Mouse (Mus musculus): ENCODE results near the gene Bmp10. TPM values are rescaled to one million over a fixed set of nuclear protein-coding genes. Genes with fewer than 3 reads are reported as not detected.

Bmp10 gene
- polyA plus RNA-seq (2012; fragmentation: generic; extraction: Trizol): not detected
- long read RNA-seq, experiment 1: 0 reads
- long read RNA-seq, experiment 2: 0 reads

- Histone ChIP-seq H3K27me3 (ENCODE audit: control insufficient read depth, insufficient read depth, insufficient read length) (no peaks in the 10 kb centered on the region), H3K36me3 (ENCODE audit: control insufficient read depth, insufficient read depth) (no peaks in the 10 kb centered on the region), H3ac (ENCODE audit: control insufficient read depth, insufficient read length, low read depth) (no peak within 1 kb of the TSS), H3K79me3 (ENCODE audit: low read depth) (no peaks in the 10 kb centered on the region), H3K4me3 (ENCODE audit: insufficient read depth, poor library complexity, severe bottlenecking) (no peak within 1 kb of the TSS), H3K79me2 (ENCODE audit: control insufficient read depth, insufficient read depth) (no peaks in the 10 kb centered on the region)
- TF ChIP-seq MAX (IDR thresholded peaks at IDR 0.05) (no peak), MYOD1 (IDR thresholded peaks at IDR 0.05; ENCODE audit: control insufficient read depth, insufficient read length, low read depth) (no peak), MYOG (IDR thresholded peaks at IDR 0.05; ENCODE audit: control insufficient read depth, extremely low read depth, insufficient read length) (no peak), FOSL1 (IDR thresholded peaks at IDR 0.05; ENCODE audit: insufficient read depth, low read length, poor library complexity, severe bottlenecking) (no peak), CEBPB (IDR thresholded peaks at IDR 0.05; ENCODE audit: low read depth) (no peak), CTCF (IDR thresholded peaks at IDR 0.05; ENCODE audit: control insufficient read depth, insufficient read depth, insufficient read length) (no peak), USF1 (IDR thresholded peaks at IDR 0.05; ENCODE audit: low read depth) (no peak)
Observed at GRCm38 (mm10) chr6:87428487-87429044, at the start of gene Bmp10. Bmp10 (plus strand) TSS chr6:87428994.

GRCm38 (mm10) chr6:87383926-87384691 is 44.7 kb upstream of the Bmp10 start:
- Histone ChIP-seq H3K79me2 (ENCODE audit: control insufficient read depth, insufficient read depth) (no peaks in the 10 kb centered on the region), H3K79me3 (ENCODE audit: low read depth) (no peaks in the 10 kb centered on the region), H3K4me3 (ENCODE audit: insufficient read depth, poor library complexity, severe bottlenecking) (no peak overlapping the region), H3K36me3 (ENCODE audit: control insufficient read depth, insufficient read depth) (no peaks in the 10 kb centered on the region), H3K27me3 (ENCODE audit: control insufficient read depth, insufficient read depth, insufficient read length) (peaks cover 35% of the 10 kb centered on the region), H3ac (ENCODE audit: control insufficient read depth, insufficient read length, low read depth) (no peak overlapping the region)
- TF ChIP-seq MYOD1 (IDR thresholded peaks at IDR 0.05; ENCODE audit: control insufficient read depth, insufficient read length, low read depth): no peak
- TF ChIP-seq CEBPB (IDR thresholded peaks at IDR 0.05; ENCODE audit: low read depth): no peak
- no peak for TF ChIP-seq FOSL1 (IDR thresholded peaks at IDR 0.05; ENCODE audit: insufficient read depth, low read length, poor library complexity, severe bottlenecking)
- no peak for TF ChIP-seq MYOG (IDR thresholded peaks at IDR 0.05; ENCODE audit: control insufficient read depth, extremely low read depth, insufficient read length)
- TF ChIP-seq CTCF (IDR thresholded peaks at IDR 0.05; ENCODE audit: control insufficient read depth, insufficient read depth, insufficient read length): no peak
- TF ChIP-seq MAX (IDR thresholded peaks at IDR 0.05): no peak
- TF ChIP-seq USF1 (IDR thresholded peaks at IDR 0.05; ENCODE audit: low read depth): no peak

GRCm38 (mm10) chr6:87384761-87385160 is 44.0 kb upstream of the Bmp10 start:
- Histone ChIP-seq H3K36me3 (ENCODE audit: control insufficient read depth, insufficient read depth) (no peaks in the 10 kb centered on the region), H3K79me2 (ENCODE audit: control insufficient read depth, insufficient read depth) (no peaks in the 10 kb centered on the region), H3ac (ENCODE audit: control insufficient read depth, insufficient read length, low read depth) (no peak overlapping the region), H3K4me3 (ENCODE audit: insufficient read depth, poor library complexity, severe bottlenecking) (no peak overlapping the region), H3K27me3 (ENCODE audit: control insufficient read depth, insufficient read depth, insufficient read length) (peaks cover 31% of the 10 kb centered on the region), H3K79me3 (ENCODE audit: low read depth) (no peaks in the 10 kb centered on the region)
- TF ChIP-seq MYOD1 (IDR thresholded peaks at IDR 0.05; ENCODE audit: control insufficient read depth, insufficient read length, low read depth) (no peak), MAX (IDR thresholded peaks at IDR 0.05) (no peak), CEBPB (IDR thresholded peaks at IDR 0.05; ENCODE audit: low read depth) (no peak), USF1 (IDR thresholded peaks at IDR 0.05; ENCODE audit: low read depth) (no peak), MYOG (IDR thresholded peaks at IDR 0.05; ENCODE audit: control insufficient read depth, extremely low read depth, insufficient read length) (no peak), CTCF (IDR thresholded peaks at IDR 0.05; ENCODE audit: control insufficient read depth, insufficient read depth, insufficient read length) (no peak), FOSL1 (IDR thresholded peaks at IDR 0.05; ENCODE audit: insufficient read depth, low read length, poor library complexity, severe bottlenecking) (no peak)

DNA sequence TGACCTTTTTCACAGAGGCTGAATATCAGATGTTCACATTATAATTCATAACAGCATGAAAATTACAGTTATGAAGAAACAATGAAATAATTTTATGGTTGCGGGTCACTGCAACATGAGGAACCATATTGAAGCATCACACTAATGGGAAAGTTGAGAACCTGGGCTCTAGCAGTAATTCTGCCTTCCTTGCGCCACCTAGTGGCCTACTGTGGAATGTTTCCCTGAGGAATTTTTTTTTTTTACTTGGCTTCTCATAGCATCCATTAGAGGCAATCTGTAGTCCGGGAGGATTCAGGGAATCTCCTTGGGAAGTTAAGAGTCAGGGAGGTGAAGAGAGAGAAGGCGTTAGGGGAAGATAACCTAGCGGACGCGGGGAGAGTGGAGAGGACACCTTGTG is 42.6 kb upstream of the Bmp10 start:
- Histone ChIP-seq H3K4me3 (ENCODE audit: insufficient read depth, poor library complexity, severe bottlenecking) (no peak overlapping the region), H3K79me3 (ENCODE audit: low read depth) (no peaks in the 10 kb centered on the region), H3ac (ENCODE audit: control insufficient read depth, insufficient read length, low read depth) (peak overlapping the region; percentile 48), H3K79me2 (ENCODE audit: control insufficient read depth, insufficient read depth) (no peaks in the 10 kb centered on the region), H3K36me3 (ENCODE audit: control insufficient read depth, insufficient read depth) (no peaks in the 10 kb centered on the region), H3K27me3 (ENCODE audit: control insufficient read depth, insufficient read depth, insufficient read length) (peaks cover 19% of the 10 kb centered on the region)
- TF ChIP-seq CTCF (IDR thresholded peaks at IDR 0.05; ENCODE audit: control insufficient read depth, insufficient read depth, insufficient read length) (peak; percentile 4), MYOG (IDR thresholded peaks at IDR 0.05; ENCODE audit: control insufficient read depth, extremely low read depth, insufficient read length) (no peak)

GRCm38 (mm10) chr6:87386681-87387080 is 42.1 kb upstream of the Bmp10 start:
- H3K79me2 ChIP-seq (ENCODE audit: control insufficient read depth, insufficient read depth): no peaks in the 10 kb centered on the region
- no peak overlapping the region for H3K4me3 ChIP-seq (ENCODE audit: insufficient read depth, poor library complexity, severe bottlenecking)
- TF ChIP-seq MYOD1 (IDR thresholded peaks at IDR 0.05; ENCODE audit: control insufficient read depth, insufficient read length, low read depth): no peak
- TF ChIP-seq FOSL1 (IDR thresholded peaks at IDR 0.05; ENCODE audit: insufficient read depth, low read length, poor library complexity, severe bottlenecking): peak; percentile 13
- H3K36me3 ChIP-seq (ENCODE audit: control insufficient read depth, insufficient read depth): no peaks in the 10 kb centered on the region
- H3ac ChIP-seq (ENCODE audit: control insufficient read depth, insufficient read length, low read depth): no peak overlapping the region
- H3K79me3 ChIP-seq (ENCODE audit: low read depth): no peaks in the 10 kb centered on the region
- peaks cover 15% of the 10 kb centered on the region for H3K27me3 ChIP-seq (ENCODE audit: control insufficient read depth, insufficient read depth, insufficient read length)

DNA sequence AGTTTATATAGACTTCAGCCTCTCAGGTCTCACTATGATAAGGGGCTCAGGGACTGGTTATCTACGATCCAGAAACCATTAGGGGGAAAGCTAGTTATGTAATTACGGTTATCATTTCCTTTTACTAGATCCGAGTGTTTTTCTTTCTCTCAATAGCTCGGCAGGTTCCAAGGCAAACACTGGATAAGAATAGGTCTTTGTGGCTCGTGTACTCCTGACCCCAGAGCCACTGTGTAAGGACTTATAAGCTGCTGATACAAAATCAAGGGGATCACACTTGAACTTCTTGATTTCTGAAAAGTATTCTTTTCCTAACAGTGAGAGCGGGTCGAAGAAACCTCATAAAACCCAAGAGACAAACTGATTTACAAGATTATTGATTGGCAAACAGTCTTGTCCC is 39.9 kb upstream of the Bmp10 start, which contains the start of gene Gkn3:
Gene Gkn3 (minus strand): TSS at position 59 of the 400 bp plus-strand sequence.
- H3K4me3 ChIP-seq (ENCODE audit: insufficient read depth, poor library complexity, severe bottlenecking): no peak within 1 kb of the TSS
- H3K36me3 ChIP-seq (ENCODE audit: control insufficient read depth, insufficient read depth): no peaks in the 10 kb centered on the region
- no peaks in the 10 kb centered on the region for H3K27me3 ChIP-seq (ENCODE audit: control insufficient read depth, insufficient read depth, insufficient read length)
- no peaks in the 10 kb centered on the region for H3K79me3 ChIP-seq (ENCODE audit: low read depth)
- no peak within 1 kb of the TSS for H3ac ChIP-seq (ENCODE audit: control insufficient read depth, insufficient read length, low read depth)
- no peaks in the 10 kb centered on the region for H3K79me2 ChIP-seq (ENCODE audit: control insufficient read depth, insufficient read depth)
- no peak for TF ChIP-seq MYOG (IDR thresholded peaks at IDR 0.05; ENCODE audit: control insufficient read depth, extremely low read depth, insufficient read length)
- TF ChIP-seq CEBPB (IDR thresholded peaks at IDR 0.05; ENCODE audit: low read depth): no peak
- TF ChIP-seq MAX (IDR thresholded peaks at IDR 0.05): no peak

All from C2C12 (cell line).